Mouse (Mus musculus) neural tube, embryonic 15.5 days (tissue): ENCODE measurements around the gene St3gal5. TPM values are rescaled to one million over a fixed set of nuclear protein-coding genes. Genes with fewer than 3 reads are reported as not detected.

Source experiments
- ATAC-seq: fragments of 200-750 bp; cut with Nextera tagmentation; 2 replicates; pipeline ENCODE4 v1.8.0; 2017; ENCODE audit warnings: mild to moderate bottlenecking, moderate TSS enrichment, moderate library complexity; ENCODE audit not compliant: low FRiP score
- H3K27ac ChIP-seq: fragments of 300-500 bp; sonication (generic); replicated peaks from 2 replicates; pipeline ENCODE4 v1.5.1; 2015; ENCODE audit warnings: mild to moderate bottlenecking, inconsistent platforms
- H3K27me3 ChIP-seq: fragments of 300-500 bp; sonication (generic); replicated peaks from 2 replicates; pipeline ENCODE4 v1.6.1; 2015; ENCODE audit warnings: inconsistent platforms
- H3K36me3 ChIP-seq: fragments of 300-500 bp; sonication (generic); 2 replicates; pipeline ENCODE4 v1.6.1; 2015; ENCODE audit warnings: inconsistent platforms
- H3K4me1 ChIP-seq: fragments of 300-500 bp; sonication (generic); 2 replicates; pipeline ENCODE4 v1.6.1; 2015; ENCODE audit warnings: inconsistent platforms
- H3K4me2 ChIP-seq: fragments of 300-500 bp; sonication (generic); 2 replicates; pipeline ENCODE4 v1.6.1; 2015; ENCODE audit warnings: inconsistent platforms, mild to moderate bottlenecking, moderate library complexity
- H3K4me3 ChIP-seq: fragments of 300-500 bp; sonication (generic); replicated peaks from 2 replicates; pipeline ENCODE4 v1.5.1; 2015; ENCODE audit warnings: mild to moderate bottlenecking, inconsistent platforms
- H3K9ac ChIP-seq: fragments of 300-500 bp; sonication (generic); replicated peaks from 2 replicates; pipeline ENCODE4 v1.6.1; 2015; ENCODE audit warnings: mild to moderate bottlenecking, inconsistent platforms
- H3K9me3 ChIP-seq: fragments of 300-500 bp; sonication (generic); replicated peaks from 2 replicates; pipeline ENCODE4 v1.6.1; 2016; ENCODE audit warnings: inconsistent platforms
- WGBS: fragments of 180-500 bp; shearing (Covaris S2); methylation state at CpG from one replicate; pipeline ENCODE4 v1.1.7; 2015; ENCODE audit warnings: mixed read lengths; 5-methylcytosine and 5-hydroxymethylcytosine counted together
- polyA plus RNA-seq: library from polyadenylated mRNA; unstranded; fragments of >200 nt; fragmentation: Nextera tagmentation; extraction: Ambion mirVana; gene quantifications from 2 replicates; pipeline ENCODE4 v1.2.1, GENCODE M21; 2015

St3gal5 gene
- polyA plus RNA-seq, 1 experiment from 2014 or later, result 76.0 TPM

DNA sequence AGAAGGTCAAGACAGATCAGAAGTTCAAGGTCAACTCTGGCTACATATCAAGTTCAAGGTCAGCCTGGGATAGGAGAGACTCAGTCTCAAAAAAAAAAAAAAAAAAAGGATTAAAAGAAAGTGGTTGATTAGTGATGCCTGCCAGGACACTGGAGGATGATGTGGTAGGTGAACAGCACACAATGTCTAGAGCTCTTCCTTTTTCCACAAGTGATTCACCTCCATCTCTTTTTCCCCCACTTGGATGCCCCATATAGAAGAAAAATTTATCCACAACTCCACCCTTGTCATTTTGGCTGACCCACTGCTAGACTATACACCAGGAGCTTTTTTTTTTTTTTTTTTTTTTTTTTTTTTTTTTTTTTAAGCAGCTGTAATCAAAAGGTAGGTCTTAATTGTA, 100.1 kb downstream of the St3gal5 start:
- H3K9ac ChIP-seq, result no peak overlapping the region
- no peaks in the 10 kb centered on the region for H3K9me3 ChIP-seq
- ATAC-seq, result no peak
- H3K27ac ChIP-seq, result no peak overlapping the region
- H3K4me1 ChIP-seq, result 0 out of 2 replicates have a peak, but pooled peaks cover 7% of the 10 kb centered on the region
- H3K4me2 ChIP-seq, result no peak overlapping the region
- H3K36me3 ChIP-seq, result no peaks in the 10 kb centered on the region
- no peak overlapping the region for H3K4me3 ChIP-seq
- 0 out of 2 replicates have a peak, but pooled peaks cover 3% of the 10 kb centered on the region for H3K27me3 ChIP-seq

GRCm38 (mm10) chr6:72200595-72201256, 103.3 kb downstream of the St3gal5 start:
- WGBS, result 49% methylated on average over 11 of the region's 11 CpGs

DNA sequence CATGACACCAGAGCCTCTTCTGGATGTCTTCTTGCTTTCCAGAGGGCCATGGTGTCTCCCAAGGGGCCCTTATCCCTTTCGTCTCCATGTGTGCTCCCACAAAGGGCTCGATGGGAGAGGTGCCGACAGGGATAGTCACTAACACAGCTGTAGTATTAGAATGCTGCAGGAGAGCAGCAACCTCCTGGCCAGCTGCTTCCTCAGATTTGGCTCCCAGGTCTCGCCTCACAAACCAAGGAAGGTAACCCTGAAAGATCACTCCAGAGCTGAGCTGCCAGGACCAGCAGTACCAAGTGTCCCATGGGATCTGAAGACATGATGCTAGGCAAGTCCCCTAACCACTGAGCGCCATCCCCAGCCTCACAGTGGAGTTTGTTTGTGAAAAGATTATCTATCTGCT, 105.3 kb downstream of the St3gal5 start:
- no peak for ATAC-seq
- Histone ChIP-seq H3K4me2 (no peak overlapping the region), H3K36me3 (no peaks in the 10 kb centered on the region), H3K9me3 (no peaks in the 10 kb centered on the region), H3K9ac (no peak overlapping the region), H3K4me3 (no peak overlapping the region), H3K4me1 (0 out of 2 replicates have a peak, but pooled peaks cover 7% of the 10 kb centered on the region), H3K27me3 (0 out of 2 replicates have a peak, but pooled peaks cover 6% of the 10 kb centered on the region), H3K27ac (no peak overlapping the region)
- 81% methylated on average over 5 of the region's 5 CpGs for WGBS

More at GRCm38 (mm10) chr6:72200595-72201256, 103.3 kb downstream of the St3gal5 start:
- no peak overlapping the region for H3K9ac ChIP-seq
- ATAC-seq, result 0 out of 2 replicates have a peak, but pooled peaks have one; percentile 8
- H3K4me3 ChIP-seq, result no peak overlapping the region
- H3K4me2 ChIP-seq, result no peak overlapping the region
- H3K27me3 ChIP-seq, result 0 out of 2 replicates have a peak, but pooled peaks cover 6% of the 10 kb centered on the region
- no peaks in the 10 kb centered on the region for H3K36me3 ChIP-seq
- H3K9me3 ChIP-seq, result no peaks in the 10 kb centered on the region
- H3K4me1 ChIP-seq, result 0 out of 2 replicates have a peak, but pooled peaks cover 7% of the 10 kb centered on the region
- H3K27ac ChIP-seq, result no peak overlapping the region

DNA sequence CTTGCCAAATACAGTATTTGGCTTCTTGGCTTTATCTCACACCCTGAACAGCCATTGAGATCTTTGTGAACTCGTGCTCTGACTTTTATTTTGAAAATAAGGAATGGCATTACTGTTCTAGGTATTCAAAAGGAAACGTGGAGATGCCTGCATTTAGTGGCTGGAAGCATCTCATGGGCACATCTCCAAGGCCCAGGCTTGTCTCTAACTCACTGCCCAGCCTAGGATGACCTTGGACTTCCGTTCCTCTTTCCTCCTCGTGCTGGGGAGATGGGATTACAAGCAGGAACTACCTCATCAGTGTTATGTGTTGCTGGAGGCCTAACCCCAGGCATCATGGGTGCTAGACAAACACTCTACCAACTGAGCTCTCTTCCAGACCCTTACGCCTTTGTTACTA, 105.9 kb downstream of the St3gal5 start:
- H3K27ac ChIP-seq, result no peak overlapping the region
- no peak overlapping the region for H3K4me2 ChIP-seq
- H3K9me3 ChIP-seq, result no peaks in the 10 kb centered on the region
- 85% methylated on average over 5 of the region's 5 CpGs for WGBS
- H3K27me3 ChIP-seq, result peaks cover 11% of the 10 kb centered on the region; the same call in 1 of the 2 replicates
- ATAC-seq, result no peak
- no peak overlapping the region for H3K4me3 ChIP-seq
- H3K4me1 ChIP-seq, result 0 out of 2 replicates have a peak, but pooled peaks cover 7% of the 10 kb centered on the region
- no peak overlapping the region for H3K9ac ChIP-seq
- H3K36me3 ChIP-seq, result no peaks in the 10 kb centered on the region

Other genes with a start within 250 kb of the St3gal5 start
- gene Ptcd3, start 188.8 kb upstream of the St3gal5 start, polyA plus RNA-seq, result 78.4 and 84.1 TPM in 2 replicates
- gene Polr1a, start 188.5 kb upstream of the St3gal5 start, polyA plus RNA-seq, result 18.9 and 23.1 TPM in 2 replicates
- gene Atoh8, start 138.0 kb downstream of the St3gal5 start, polyA plus RNA-seq, result 3.1 and 5.1 TPM in 2 replicates
- 0.13 and 0.40 TPM in 2 replicates for gene Sftpb, start 207.0 kb downstream of the St3gal5 start, polyA plus RNA-seq
- 36.7 and 39.2 TPM in 2 replicates for gene Usp39, start 247.6 kb downstream of the St3gal5 start, polyA plus RNA-seq
- gene 0610030E20Rik, start 249.7 kb downstream of the St3gal5 start, polyA plus RNA-seq, result 15.4 and 19.2 TPM in 2 replicates